Mouse (Mus musculus): Measurements from ENCODE around the gene Ggt7.
"Not testable (repeated sequence)": the region's sequence is repeated elsewhere in the genome, so short reads cannot be mapped to it uniquely, and the experiment has no call there.

Ggt7 gene

DNA sequence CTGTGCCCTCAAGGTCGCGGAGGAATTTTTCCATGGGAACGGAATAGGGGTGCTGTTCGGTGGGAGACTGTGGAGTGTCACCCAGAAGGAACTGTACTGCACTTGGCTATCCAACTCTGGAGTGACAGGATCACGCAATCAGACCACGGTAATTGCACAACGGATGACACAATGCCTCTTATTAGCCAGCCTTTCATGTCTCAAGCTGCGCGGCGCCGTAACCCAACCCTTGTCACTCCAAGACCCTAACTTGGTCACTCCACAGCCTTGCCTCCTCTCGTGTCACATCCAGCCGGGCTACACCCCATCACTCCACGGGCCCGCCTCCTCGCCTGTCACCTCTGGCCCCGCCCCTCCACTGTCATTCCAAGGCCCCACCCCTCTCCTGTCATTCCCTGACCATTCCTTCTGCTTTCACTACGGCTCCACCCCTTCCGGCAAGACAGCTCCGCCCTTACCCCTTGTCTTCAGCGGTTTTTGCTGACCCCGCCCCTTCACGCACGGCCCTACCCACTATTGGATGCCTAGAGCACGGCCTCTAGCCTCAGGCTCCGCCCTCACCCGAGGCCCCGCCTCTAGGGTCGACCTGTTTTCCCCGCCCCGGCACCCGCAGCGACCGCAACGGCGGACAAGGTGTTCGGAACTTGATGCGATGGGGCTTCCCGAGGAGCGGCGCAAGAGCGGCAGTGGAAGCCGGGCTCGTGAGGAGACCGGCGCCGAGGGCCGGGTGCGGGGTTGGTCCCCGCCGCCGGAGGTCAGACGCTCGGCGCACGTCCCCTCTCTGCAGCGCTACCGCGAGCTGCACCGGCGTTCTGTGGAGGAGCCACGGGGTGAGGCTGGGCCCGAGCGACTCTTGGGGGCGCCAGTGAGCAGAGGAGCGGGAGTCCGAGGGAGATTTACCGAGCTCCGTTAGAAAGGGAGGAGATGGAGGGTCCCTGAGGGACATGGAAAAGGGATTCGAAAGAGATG is at the start of gene Ggt7, which contains the start of gene Acss2:
Gene Ggt7, minus strand, starts transcription at position 783 of the 969 bp plus-strand sequence.
Gene Acss2, plus strand, starts transcription at position 494 of the 969 bp plus-strand sequence.
- DNase-seq (ENCODE audit: extremely low read depth, insufficient read length, low spot score) = peak; percentile 97

DNA sequence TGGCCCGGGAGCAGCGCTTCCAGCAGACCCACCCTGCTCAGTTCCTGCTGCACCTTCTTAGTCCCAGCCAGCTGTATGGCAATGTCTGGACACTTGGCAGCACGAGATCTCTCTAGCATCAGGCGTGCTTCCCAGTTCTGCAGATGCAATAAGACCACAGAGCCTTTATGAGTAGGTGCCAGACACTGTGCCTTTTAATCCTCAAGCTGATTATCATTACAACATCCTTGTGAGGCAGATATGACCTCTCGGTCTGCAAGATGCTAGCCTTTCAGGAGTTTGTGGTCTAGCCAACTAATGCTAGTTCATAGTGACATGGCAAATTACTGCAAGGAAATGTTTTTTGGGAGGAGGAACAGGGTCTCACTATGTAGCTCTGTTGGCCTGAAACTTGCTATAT is 49.7 kb upstream of the Ggt7 start:
- DNase-seq (ENCODE audit: extremely low read depth, insufficient read length, low spot score) = peak; percentile 10

DNA sequence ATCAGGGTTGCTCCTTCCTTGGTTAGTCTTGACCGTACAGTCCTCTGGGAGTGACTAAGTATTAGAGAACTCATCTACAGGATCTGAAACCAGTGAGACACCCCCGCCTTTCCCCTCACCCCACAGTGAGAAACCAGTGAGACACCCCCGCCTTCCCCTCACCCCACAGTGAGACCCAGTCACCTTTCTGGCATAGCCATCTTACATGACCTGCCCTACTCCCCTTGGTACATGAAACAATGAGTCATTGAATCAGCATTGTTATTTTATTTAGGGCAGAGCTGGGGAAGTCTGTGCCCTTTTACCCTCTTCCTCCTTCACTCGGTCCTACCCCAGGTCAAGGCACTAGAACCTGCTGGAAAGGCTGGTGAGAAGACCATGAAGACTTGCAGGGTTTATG is 44.9 kb upstream of the Ggt7 start:
- DNase-seq (ENCODE audit: extremely low read depth, insufficient read length, low spot score) = no peak

DNA sequence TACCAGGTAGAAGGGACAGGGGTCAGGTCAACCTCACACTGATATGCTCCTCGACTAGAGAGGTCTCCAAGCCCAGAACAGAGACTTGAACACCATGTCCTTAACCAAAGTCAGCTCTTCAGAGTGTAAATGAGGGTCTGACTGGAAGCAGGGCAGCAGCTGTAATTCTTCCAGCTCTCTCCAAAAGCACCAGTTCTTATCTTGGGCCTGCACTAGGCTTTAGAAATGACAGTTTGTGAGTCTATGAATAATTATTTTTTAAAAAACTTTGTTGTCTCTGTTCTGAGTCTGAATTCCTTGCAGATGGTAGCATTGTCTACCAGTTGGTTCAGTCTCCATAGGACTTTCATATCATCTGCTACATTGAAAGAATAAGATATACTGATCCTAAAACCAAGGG is 44.2 kb upstream of the Ggt7 start:
- no peak for DNase-seq (ENCODE audit: extremely low read depth, insufficient read length, low spot score)

DNA sequence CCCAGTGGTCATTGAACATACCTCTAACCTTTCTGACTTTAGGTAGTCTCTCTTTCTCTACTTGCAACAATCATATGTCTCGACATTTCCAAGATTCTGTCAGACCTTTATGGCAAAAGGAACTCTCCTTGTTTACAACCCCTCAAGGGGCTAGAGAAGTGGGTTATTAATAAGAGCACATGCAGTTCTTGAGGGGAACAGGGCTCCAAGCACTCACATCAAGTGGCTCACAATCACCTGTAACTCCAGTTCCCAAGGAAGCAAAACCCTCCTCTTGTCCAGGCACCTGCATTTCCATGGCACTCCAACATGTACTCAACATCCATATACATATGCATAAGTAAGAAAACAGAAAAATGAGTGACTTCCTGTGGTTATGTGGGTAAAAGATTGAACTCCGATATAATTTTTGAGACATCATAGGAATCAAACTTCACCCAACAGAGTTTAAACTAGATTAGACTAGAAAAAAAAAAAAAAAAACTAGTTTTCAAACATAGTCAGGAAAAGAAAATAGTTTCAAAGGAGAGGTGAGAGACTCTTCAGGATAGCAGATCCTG is 36.5 kb upstream of the Ggt7 start:
- DNase-seq (ENCODE audit: extremely low read depth, insufficient read length, low spot score) = no peak

DNA sequence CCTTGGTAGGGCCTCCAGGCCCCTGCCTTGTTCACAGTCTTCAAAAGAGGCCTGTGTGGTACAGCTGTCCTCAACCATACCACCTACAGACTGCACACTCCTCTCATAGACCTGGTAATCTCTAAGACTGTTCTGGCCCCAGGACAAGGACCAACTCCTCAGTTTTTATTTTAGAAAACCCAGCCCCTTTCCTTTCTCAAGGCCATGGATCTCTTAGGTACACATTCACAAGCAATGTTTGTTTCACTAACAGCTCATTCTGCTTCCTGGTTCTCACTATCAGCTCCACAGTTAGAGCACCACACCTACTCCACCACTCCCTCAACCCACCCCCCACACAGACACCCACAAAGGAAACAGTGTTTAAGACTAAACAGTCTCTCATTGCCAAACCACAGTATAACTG is 34.9 kb upstream of the Ggt7 start:
- DNase-seq (ENCODE audit: extremely low read depth, insufficient read length, low spot score) = no peak

DNA sequence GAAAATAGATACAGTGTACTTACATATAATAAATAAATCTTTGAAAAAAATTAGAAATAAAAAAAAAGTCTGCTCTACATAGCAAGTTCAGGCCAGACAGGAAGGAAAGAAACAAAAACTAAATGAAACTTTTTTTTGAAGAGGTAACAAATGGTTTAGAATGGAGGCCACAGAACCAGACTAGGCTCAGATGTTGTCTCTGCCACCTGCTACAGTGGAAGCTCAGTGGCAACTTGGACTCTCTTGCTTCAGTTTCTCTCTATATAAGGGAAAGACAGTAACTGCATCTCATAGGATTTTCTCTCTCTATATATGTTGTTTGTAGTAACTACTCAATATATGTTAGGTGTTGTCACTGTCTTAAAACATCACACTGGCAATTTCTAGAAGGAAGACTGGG is 34.3 kb upstream of the Ggt7 start:
- DNase-seq (ENCODE audit: extremely low read depth, insufficient read length, low spot score) = no peak

DNA sequence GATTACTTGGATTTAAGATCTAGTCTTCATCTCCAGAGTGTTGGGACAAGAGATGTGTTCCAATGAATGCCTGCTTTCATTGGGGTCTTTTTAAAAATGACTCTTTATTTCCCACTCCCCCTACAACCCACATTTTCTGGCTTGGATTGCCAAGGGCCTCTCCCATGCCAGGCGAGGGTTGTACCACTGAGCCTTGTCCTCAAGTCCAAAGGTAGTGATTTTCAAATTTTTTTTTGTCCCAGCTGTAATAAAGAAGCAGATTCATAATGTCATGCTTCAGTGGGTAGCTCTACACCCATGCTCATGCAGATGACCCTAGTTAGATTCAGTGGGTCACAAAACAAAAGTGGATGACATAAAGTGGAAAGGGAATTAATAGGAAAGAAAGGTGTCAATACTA is 28.9 kb upstream of the Ggt7 start:
- DNase-seq (ENCODE audit: extremely low read depth, insufficient read length, low spot score) = no peak

DNA sequence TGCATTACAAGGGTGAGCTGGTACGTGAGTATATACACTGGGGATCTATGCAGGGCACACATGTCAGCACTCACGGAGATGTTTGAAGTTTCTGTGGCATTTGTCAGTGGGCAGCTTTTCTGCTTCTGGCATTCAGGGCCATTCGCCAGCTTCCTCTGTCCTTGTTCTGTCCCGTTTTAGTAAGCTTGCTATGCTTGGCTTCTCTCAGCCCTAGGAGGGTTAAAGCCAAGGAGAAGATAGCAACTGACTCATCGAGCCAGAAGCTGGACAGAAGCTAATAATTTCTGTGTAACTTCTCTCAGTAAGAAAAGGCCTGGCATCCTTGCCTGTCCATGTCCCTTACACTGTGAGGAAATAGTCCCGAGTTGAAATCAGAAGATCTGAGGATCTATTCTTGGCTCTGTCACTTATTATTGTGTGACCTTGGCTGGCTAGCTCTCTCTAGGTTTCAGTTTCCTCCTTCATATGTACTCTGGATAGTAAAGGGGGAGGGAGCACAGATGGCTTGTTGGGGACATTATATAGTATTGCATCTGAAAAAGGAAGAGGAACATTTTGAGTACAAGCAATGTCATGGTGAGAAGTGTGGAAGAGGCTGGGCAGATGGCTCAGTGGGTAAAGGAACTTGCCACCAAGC is 22.9 kb upstream of the Ggt7 start:
- DNase-seq (ENCODE audit: extremely low read depth, insufficient read length, low spot score) = peak; percentile 68

DNA sequence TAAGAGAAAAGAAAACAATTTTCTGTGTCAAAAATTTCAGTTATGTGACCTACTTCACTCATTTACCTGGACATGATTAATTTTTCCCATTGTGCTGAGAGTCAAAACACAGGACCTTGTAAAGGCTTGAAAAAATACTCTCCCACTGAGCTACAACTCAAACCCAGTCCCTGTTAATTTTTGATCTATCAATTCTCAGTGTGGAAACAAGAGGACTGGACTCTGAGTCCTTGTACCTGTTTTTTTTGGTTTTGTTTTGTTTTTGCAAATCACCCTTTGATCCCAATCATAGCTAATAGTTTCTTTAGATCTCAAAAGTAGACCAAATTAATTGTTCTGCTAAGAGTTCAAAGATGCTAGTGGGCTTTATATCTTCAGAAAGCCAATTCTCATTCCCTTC is 21.7 kb upstream of the Ggt7 start:
- no peak for DNase-seq (ENCODE audit: extremely low read depth, insufficient read length, low spot score)

DNA sequence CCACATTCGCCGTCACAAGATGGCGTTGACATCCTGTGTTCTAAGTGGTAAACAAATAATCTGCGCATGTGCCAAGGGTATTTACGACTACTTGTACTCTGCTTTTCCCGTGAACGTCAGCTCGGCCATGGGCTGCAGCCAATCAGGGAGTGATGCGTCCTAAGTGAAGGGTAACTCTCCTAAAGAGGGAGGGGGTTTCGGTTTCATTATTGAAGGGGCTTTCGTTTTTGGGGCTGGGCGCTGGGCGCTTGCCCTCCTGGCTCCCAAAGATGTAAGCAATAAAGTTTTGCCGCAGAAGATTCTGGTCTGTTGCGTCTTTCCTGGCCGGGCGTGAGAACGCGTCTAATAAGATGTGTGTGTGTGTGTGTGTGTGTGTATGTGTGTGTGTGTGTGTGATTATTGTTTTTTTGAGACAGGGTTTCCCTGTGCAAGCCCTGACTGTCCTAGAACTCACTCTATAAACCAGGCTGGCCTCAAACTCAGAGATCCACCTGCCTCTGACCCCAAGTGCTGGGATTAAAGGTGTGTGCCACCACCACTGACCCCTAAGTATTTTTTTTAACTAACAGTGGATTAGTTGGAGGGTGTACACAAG is 20.5 kb upstream of the Ggt7 start:
- DNase-seq (ENCODE audit: extremely low read depth, insufficient read length, low spot score) = not testable (repeated sequence)

DNA sequence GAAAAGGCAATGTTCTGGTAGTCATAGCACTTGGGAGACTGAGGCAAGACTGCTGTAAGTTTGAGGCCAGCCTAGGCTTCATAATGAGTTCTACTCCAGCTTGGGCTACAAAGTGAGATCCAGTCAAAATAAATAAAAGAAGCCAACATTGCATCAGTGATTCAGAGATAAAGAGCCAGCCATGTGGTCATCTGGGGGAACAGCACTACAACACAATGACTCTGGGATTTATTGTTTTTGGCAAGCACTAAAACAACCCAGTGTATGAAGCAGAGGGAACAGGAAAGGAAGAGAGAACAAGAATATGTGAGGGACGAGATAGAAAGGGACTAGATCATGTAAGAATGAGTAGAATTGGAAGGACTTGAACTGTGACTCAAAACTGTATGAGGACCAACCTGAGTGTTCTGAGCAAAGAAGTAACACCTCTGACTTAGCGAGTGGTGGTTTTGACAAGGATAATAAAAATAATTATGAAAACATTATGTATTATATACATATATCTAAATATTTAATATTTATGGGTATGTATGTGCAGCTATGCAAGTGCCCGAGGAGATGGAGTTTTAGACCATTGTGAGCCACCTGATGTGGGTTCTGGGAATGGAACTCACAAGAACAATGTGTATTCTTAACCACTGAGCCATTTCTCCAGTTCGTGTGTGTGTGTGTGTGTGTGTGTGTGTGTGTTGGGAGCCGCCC is 19.9 kb upstream of the Ggt7 start:
- DNase-seq (ENCODE audit: extremely low read depth, insufficient read length, low spot score) = no peak

DNA sequence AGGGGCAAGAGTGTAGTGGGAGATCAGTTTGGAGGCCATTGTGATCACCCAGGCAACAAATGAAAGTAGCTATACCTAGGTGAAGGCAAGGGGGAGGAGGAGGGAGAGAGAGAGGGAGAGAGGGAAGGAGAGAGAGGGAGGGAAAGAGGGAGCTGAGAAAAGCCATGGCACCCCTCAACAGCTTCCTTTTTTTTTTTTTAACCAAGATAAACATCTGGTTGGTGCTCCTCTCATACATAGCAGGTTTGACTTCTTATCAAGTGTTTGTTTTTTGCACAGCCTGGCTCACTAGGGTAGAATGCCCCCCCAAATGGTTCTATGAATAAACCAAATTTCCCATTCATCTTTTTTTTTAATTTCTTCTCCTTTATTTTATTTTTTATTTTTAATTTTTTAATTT is 18.3 kb upstream of the Ggt7 start:
- DNase-seq (ENCODE audit: extremely low read depth, insufficient read length, low spot score) = no peak

DNA sequence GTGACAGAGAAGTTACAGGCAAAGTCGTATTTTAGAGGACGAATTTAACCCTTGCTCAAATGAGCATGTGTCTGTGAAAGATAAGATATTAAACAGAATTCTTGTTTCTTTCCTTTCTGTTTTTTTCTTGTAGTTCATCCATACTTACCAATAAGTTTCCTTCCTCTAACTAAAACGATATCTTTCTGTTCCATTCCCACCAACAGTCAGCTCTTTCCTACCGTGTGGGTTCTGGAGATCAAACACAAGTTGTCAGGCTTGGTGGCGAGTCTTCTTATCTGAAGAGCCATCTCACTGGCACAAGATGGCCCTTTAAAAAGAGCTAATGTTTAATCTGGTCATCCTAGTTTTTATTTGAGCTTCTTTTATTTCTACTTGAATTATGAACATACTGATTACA is 9.3 kb upstream of the Ggt7 start:
- DNase-seq (ENCODE audit: extremely low read depth, insufficient read length, low spot score) = no peak

DNA sequence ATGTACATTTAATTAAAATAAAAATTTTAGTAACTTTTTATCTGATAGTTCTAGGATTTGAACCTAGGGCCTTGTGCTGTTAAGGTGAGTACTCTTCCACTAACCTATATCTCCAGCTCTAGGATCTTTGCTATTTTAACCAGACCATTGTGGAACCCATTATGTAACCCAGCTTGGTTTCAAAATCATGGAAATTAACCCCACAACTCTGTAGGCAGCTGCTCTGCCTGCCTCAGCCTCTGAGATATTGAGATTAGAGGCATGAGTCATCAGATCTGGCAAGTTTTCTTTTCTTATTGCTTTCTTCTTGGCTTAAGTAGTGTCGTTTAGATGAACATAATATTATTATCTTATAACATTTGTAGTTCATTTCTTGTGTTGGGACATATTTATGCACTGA is 6.3 kb upstream of the Ggt7 start:
- no peak for DNase-seq (ENCODE audit: extremely low read depth, insufficient read length, low spot score)

DNA sequence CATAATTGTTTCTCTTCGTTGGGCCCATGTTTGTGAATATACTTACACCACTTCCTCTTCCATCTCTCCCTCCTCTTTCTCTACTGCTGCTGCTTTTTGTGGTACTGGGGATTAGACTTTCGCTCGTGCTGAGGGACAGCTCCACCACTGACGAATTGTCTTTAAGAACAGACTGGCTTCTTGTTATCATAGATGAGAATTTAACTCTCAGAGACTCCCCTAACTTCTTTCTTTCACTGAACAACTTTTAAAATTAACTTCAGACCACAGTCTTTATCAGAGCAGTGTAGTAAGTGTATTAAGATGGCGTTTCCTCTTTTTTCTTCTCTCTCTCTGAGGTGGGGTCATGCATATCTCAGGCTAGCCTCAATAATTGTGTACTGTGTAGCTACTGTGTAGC is 5.7 kb upstream of the Ggt7 start:
- DNase-seq (ENCODE audit: extremely low read depth, insufficient read length, low spot score) = no peak

DNA sequence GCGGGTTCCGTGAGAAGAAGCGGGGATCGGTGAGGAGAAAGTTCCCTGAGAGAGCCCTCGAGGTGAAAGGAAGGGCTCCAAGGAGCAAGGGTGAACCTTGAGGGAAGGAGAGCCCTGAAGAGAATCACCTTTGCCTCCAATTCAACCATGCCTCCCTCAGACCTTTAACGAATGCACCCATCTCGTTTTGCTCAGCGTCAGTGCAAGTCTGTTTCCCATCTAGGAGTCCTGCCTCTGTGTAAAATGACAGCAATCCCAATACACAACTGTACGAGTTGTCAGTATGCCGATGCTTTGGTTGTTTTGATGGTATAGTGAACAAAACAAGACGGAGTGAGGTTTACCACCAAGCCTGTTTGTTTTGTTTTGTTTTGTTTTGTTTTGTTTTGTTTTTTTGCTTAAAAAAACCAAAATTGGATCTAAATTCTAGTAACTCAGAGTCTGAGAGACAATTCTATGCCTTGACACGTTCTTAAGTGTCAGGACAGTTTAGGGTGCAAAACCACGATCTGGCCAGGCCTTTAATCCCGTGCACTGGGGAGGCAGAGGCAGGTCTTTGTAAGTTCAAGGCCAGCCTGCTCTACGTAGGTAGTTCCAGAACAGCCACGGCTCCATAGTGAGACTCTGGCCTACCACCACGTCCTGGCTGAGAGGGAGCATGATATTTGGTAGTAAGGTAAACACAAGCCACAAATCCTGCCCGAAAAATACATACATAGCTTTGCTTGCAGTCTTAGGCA is 664 bp upstream of the Ggt7 start:
- DNase-seq (ENCODE audit: extremely low read depth, insufficient read length, low spot score) = no peak

DNA sequence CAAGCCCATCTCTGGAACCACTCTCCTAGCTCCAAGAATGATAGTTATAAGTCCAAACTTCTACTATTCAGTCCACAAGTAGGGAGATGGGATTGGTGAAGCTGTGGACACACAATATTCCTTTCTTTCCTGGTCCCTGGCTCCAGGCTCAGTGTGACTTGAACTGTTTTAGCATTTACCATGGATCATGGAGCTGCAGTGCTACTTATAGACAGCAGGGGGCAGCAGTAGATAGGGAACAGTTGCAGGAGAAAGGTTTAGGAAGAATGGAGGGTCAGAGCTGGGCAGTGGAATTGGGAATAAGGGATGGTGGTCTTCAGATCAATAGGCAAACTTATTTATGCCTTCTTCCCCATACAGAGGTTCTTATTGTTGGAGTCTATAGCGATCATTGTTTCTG is 2.1 kb downstream of the Ggt7 start:
- no peak for DNase-seq (ENCODE audit: extremely low read depth, insufficient read length, low spot score)

DNA sequence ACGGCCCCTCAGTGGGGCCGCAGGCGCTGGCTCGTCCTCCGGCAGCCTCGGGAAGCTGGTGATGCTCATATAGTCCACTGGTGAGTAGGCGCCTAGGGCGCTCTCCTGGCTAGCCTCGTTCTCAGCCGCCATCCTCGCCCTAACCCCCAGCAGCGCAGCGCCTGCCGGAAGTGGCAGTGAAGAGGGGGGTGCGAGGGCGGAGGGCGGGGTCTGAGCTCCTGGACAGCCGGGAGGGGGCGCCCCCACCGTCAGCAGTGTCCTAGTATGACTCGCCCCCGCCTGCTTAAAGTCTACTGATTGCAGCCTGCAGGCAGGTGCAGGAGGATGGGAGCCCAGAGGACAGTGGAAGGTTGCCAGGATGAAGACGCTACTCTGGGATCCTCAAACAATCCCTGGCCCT is 3.4 kb downstream of the Ggt7 start:
- no peak for DNase-seq (ENCODE audit: extremely low read depth, insufficient read length, low spot score)

DNA sequence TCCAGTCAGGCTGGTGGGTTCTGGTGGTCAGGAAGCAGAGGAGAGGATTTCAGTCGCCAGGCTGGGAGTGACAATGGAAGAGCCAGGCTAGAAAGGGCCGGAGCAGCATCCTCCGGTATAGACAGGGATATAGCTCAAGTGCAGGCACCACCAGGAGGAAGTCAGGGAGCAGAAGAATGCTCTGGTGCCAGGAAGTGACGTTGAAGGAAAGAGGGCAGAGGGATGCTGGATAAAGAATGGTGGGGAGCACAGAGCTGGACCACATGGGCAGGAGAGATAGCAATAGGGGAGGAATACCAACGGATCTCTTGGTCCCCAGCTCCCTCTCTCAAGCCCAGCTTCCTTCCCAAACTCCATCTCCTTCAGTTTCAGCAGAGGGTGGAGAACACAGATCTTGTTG is 4.5 kb downstream of the Ggt7 start:
- DNase-seq (ENCODE audit: extremely low read depth, insufficient read length, low spot score) = no peak
